Mouse (Mus musculus): ENCODE data around the gene Bace1. TPM values are rescaled to one million over a fixed set of nuclear protein-coding genes. Genes with fewer than 3 reads are reported as not detected.

The Bace1 gene
- total and polyA plus RNA-seq, 3 experiments: 0.07 to 0.22 TPM; not detected in 1

DNA sequence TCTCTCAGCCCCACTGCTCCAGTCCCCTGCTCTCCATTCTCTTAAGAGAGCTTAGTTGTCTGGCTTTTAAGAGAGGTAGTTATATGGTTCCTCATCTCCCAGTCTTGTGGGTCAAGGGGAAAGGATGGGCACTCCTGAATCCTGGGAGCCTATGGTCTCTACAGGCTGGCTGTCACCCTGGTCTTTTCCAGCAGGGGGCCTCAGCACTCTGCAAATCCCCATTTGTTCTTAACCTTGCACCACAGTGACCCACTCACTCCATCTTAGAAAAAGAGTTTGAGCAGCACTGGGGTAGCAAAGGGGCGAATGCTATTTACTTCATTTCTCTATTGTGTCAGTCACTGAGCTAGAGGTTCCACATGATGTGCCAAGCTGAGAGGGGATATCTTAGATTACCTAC is 73.3 kb downstream of the Bace1 start:
- peaks cover 22% of the 10 kb centered on the region for H3K4me1 ChIP-seq (ENCODE audit: insufficient read depth, low read depth, low read length)
- TF ChIP-seq CTCF (IDR thresholded peaks at IDR 0.05; ENCODE audit: low read depth, low read length): peak; percentile 50
- TF ChIP-seq GATA2 (IDR thresholded peaks at IDR 0.05; ENCODE audit: borderline replicate concordance, low read depth, low read length): no peak
- H3K36me3 ChIP-seq (replicated peaks): peaks cover 89% of the 10 kb centered on the region
- no peak overlapping the region for H3K4me3 ChIP-seq (ENCODE audit: low read depth, low read length)
- no peaks in the 10 kb centered on the region for H3K27me3 ChIP-seq (ENCODE audit: insufficient read depth, low read length)
- DNase-seq (ENCODE audit: low spot score): no peak
- no peak for ATAC-seq (ENCODE audit: extremely low read depth, insufficient number of reproducible peaks, low FRiP score, poor library complexity, severe bottlenecking)
- no peaks in the 10 kb centered on the region for H3K9me3 ChIP-seq (replicated peaks)

Other genes with a start within 250 kb of the Bace1 start
- 38.3 and 77.4 TPM in 2 replicates for gene Cep164, start 9.9 kb upstream of the Bace1 start, total RNA-seq (2014; fragmentation: Nextera tagmentation)
- 17.1 and 21.9 TPM in 2 replicates for gene Cep164, start 9.9 kb upstream of the Bace1 start, total RNA-seq (2017)
- gene Cep164, start 9.9 kb upstream of the Bace1 start, polyA plus RNA-seq (2012): 95.3 and 106 TPM in 2 replicates
- gene Pcsk7, start 67.9 kb downstream of the Bace1 start, total RNA-seq (2014; fragmentation: Nextera tagmentation): 7.1 and 7.3 TPM in 2 replicates
- gene Pcsk7, start 67.9 kb downstream of the Bace1 start, total RNA-seq (2017): 11.8 and 19.1 TPM in 2 replicates
- 5.3 and 6.3 TPM in 2 replicates for gene Pcsk7, start 67.9 kb downstream of the Bace1 start, polyA plus RNA-seq (2012)
- gene Rnf214, start 68.3 kb downstream of the Bace1 start, total RNA-seq (2014; fragmentation: Nextera tagmentation): 33.5 and 42.4 TPM in 2 replicates
- 22.4 and 31.7 TPM in 2 replicates for gene Rnf214, start 68.3 kb downstream of the Bace1 start, total RNA-seq (2017)
- 11.2 and 16.7 TPM in 2 replicates for gene Rnf214, start 68.3 kb downstream of the Bace1 start, polyA plus RNA-seq (2012)
- gene Tagln, start 97.5 kb downstream of the Bace1 start, total RNA-seq (2014; fragmentation: Nextera tagmentation): not detected in 2 replicates
- gene Tagln, start 97.5 kb downstream of the Bace1 start, total RNA-seq (2017): 0.38 TPM in 1 of 2 replicates, not detected in the other
- 0.03 and 0.07 TPM in 2 replicates for gene Tagln, start 97.5 kb downstream of the Bace1 start, polyA plus RNA-seq (2012)
- gene Sidt2, start 116.7 kb downstream of the Bace1 start, total RNA-seq (2014; fragmentation: Nextera tagmentation): 54.4 and 78.3 TPM in 2 replicates
- 14.6 and 17.7 TPM in 2 replicates for gene Sidt2, start 116.7 kb downstream of the Bace1 start, total RNA-seq (2017)
- 25.7 and 26.4 TPM in 2 replicates for gene Sidt2, start 116.7 kb downstream of the Bace1 start, polyA plus RNA-seq (2012)
- 61.1 and 65.5 TPM in 2 replicates for gene Pafah1b2, start 174.1 kb downstream of the Bace1 start, total RNA-seq (2014; fragmentation: Nextera tagmentation)
- gene Pafah1b2, start 174.1 kb downstream of the Bace1 start, total RNA-seq (2017): 96.7 and 134 TPM in 2 replicates
- gene Pafah1b2, start 174.1 kb downstream of the Bace1 start, polyA plus RNA-seq (2012): 126 and 154 TPM in 2 replicates
- 99.0 and 111 TPM in 2 replicates for gene Sik3, start 174.2 kb downstream of the Bace1 start, total RNA-seq (2014; fragmentation: Nextera tagmentation)
- gene Sik3, start 174.2 kb downstream of the Bace1 start, total RNA-seq (2017): 30.1 and 30.5 TPM in 2 replicates
- gene Sik3, start 174.2 kb downstream of the Bace1 start, polyA plus RNA-seq (2012): 41.8 and 49.1 TPM in 2 replicates